Mouse (Mus musculus) kidney, embryonic 14.5 days (tissue): Measurements from ENCODE around the gene Cdx2. TPM values are rescaled to one million over a fixed set of nuclear protein-coding genes. Genes with fewer than 3 reads are reported as not detected.

Source experiments
- ATAC-seq: fragments of 200-750 bp; cut with Nextera tagmentation; 2 replicates; pipeline ENCODE4 v1.8.0; 2017; ENCODE audit warnings: moderate number of reproducible peaks, mild to moderate bottlenecking, moderate TSS enrichment, moderate library complexity; ENCODE audit not compliant: low FRiP score, low TSS enrichment
- H3K27ac ChIP-seq: fragments of 300-500 bp; sonication (generic); 2 replicates; pipeline ENCODE4 v1.5.1; 2014; ENCODE audit warnings: low read depth, mild to moderate bottlenecking, low read length, moderate library complexity, mixed read lengths
- H3K27me3 ChIP-seq: fragments of 300-500 bp; sonication (generic); 2 replicates; pipeline ENCODE4 v1.6.1; 2014; ENCODE audit warnings: mild to moderate bottlenecking, low read length; ENCODE audit not compliant: control insufficient read depth, insufficient read depth
- H3K36me3 ChIP-seq: fragments of 300-500 bp; sonication (generic); 2 replicates; pipeline ENCODE4 v1.6.1; 2014; ENCODE audit warnings: low read length, mixed read lengths; ENCODE audit not compliant: control insufficient read depth, insufficient read depth
- H3K4me1 ChIP-seq: fragments of 300-500 bp; sonication (generic); 2 replicates; pipeline ENCODE4 v1.6.1; 2014; ENCODE audit warnings: low read length, mixed read lengths; ENCODE audit not compliant: control insufficient read depth, insufficient read depth
- H3K4me2 ChIP-seq: fragments of 300-500 bp; sonication (generic); replicated peaks from 2 replicates; pipeline ENCODE4 v1.6.1; 2014; ENCODE audit warnings: low read depth, mild to moderate bottlenecking, low read length
- H3K4me3 ChIP-seq: fragments of 300-500 bp; sonication (generic); 2 replicates; pipeline ENCODE4 v1.5.1; 2014; ENCODE audit warnings: mild to moderate bottlenecking, low read length
- H3K9ac ChIP-seq: fragments of 300-500 bp; sonication (generic); 2 replicates; pipeline ENCODE4 v1.6.1; 2014; ENCODE audit warnings: low read depth, mild to moderate bottlenecking, low read length, moderate library complexity
- H3K9me3 ChIP-seq: fragments of 300-500 bp; sonication (generic); 2 replicates; pipeline ENCODE4 v1.6.1; 2016; ENCODE audit warnings: low read length; ENCODE audit not compliant: control insufficient read depth
- WGBS: fragments of 180-500 bp; shearing (Covaris S2); extraction: QIAGEN DNeasy Blood & Tissue Kit; methylation state at CpG from one replicate; pipeline ENCODE4 v1.1.7; 2014; 5-methylcytosine and 5-hydroxymethylcytosine counted together
- polyA plus RNA-seq: library from polyadenylated mRNA; unstranded; fragments of >200 nt; fragmentation: Nextera tagmentation; extraction: Ambion mirVana; gene quantifications from 2 replicates; pipeline ENCODE4 v1.2.1, GENCODE M21; 2014

Cdx2 gene
- polyA plus RNA-seq, 1 experiment from 2014 or later = not detected

DNA sequence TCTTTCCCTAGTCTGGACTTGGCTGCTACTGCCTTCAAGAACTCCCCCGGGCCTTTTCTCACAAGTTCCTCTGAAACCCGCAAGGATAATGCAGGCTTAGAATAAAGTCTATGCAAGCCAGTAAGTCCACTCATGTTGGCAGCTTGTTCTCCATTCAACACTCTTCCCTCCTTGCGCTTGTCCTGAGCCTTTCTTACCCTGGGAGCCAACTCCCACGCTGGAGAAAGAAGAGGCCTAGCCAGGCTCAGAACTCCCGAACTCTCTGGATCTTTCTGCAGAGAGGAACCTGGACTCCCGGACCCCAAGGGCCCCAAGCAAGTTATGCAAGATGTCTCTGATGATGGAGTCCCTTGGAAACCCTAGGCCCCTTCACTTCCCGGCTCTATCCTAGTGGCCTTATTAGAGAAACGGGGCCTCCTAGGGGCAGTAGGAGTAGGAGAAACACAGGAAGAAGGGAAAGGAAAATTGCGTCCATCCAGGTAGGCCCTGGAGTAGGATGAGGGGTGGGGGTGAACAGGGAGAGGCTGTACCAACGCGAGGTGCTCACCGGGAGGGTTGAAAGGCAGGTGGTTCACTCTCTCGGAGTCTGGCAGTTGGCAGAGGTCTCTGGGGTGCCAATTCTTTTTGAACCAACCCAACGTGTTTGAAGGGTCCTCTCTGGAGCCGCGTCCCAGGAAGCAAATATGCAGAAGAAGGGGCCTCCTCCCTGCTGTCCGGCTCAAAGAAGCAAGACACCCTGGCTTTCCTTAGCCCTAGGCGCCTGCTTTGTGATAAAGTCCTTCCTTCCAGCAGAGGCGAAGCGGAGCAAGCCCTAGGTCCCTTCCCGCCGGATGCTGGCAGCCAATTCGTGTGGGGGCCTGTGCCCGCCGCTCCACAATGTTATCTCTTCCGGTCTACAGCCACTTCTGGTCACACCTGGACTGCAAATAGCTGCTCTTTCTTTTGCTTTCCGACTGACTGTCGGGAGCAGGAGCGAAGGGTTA, 36.1 kb downstream of the Cdx2 start:
- H3K27ac ChIP-seq = no peak overlapping the region
- WGBS = under 1% methylated on average over 29 of the region's 29 CpGs
- H3K27me3 ChIP-seq = peaks cover 90% of the 10 kb centered on the region
- H3K9ac ChIP-seq = no peak overlapping the region
- H3K4me1 ChIP-seq = no peaks in the 10 kb centered on the region
- no peak overlapping the region for H3K4me2 ChIP-seq
- ATAC-seq = no peak
- no peak overlapping the region for H3K4me3 ChIP-seq
- no peaks in the 10 kb centered on the region for H3K9me3 ChIP-seq
- H3K36me3 ChIP-seq = no peaks in the 10 kb centered on the region

GRCm38 (mm10) chr5:147269926-147270672, 37.0 kb downstream of the Cdx2 start, which contains the start of gene Pdx1:
Pdx1 (plus strand) TSS chr5:147269959.
- Histone ChIP-seq H3K4me1 (no peaks in the 10 kb centered on the region), H3K36me3 (no peaks in the 10 kb centered on the region), H3K4me3 (no peak within 1 kb of the TSS), H3K9me3 (no peaks in the 10 kb centered on the region), H3K4me2 (no peak within 1 kb of the TSS), H3K27ac (no peak within 1 kb of the TSS), H3K27me3 (peaks cover 90% of the 10 kb centered on the region), H3K9ac (no peak within 1 kb of the TSS)
- WGBS = 1% methylated on average over 44 of the region's 44 CpGs
- ATAC-seq = peak; percentile 73

GRCm38 (mm10) chr5:147269371-147269770, 37.7 kb downstream of the Cdx2 start:
- H3K27ac ChIP-seq = no peak overlapping the region
- ATAC-seq = no peak
- H3K9ac ChIP-seq = no peak overlapping the region
- WGBS = 3% methylated on average over 6 of the region's 6 CpGs
- no peaks in the 10 kb centered on the region for H3K36me3 ChIP-seq
- no peaks in the 10 kb centered on the region for H3K9me3 ChIP-seq
- H3K4me1 ChIP-seq = no peaks in the 10 kb centered on the region
- H3K27me3 ChIP-seq = peaks cover 87% of the 10 kb centered on the region
- no peak overlapping the region for H3K4me3 ChIP-seq
- H3K4me2 ChIP-seq = no peak overlapping the region

- Histone ChIP-seq H3K4me3 (no peak overlapping the region), H3K27me3 (peaks cover 87% of the 10 kb centered on the region), H3K27ac (no peak overlapping the region), H3K4me1 (no peaks in the 10 kb centered on the region), H3K9me3 (no peaks in the 10 kb centered on the region), H3K9ac (no peak overlapping the region), H3K36me3 (no peaks in the 10 kb centered on the region), H3K4me2 (no peak overlapping the region)
- no peak for ATAC-seq
- under 1% methylated on average over 8 of the region's 8 CpGs for whole genome bisulfite sequencing
Measured at GRCm38 (mm10) chr5:147268728-147269127, 38.3 kb downstream of the Cdx2 start.

GRCm38 (mm10) chr5:147267434-147267833, 39.6 kb downstream of the Cdx2 start:
- no peaks in the 10 kb centered on the region for H3K9me3 ChIP-seq
- 3% methylated on average over 6 of the region's 6 CpGs for WGBS

GRCm38 (mm10) chr5:147263945-147264344, 43.1 kb downstream of the Cdx2 start:
- Histone ChIP-seq H3K36me3 (no peaks in the 10 kb centered on the region), H3K27ac (no peak overlapping the region), H3K9ac (no peak overlapping the region), H3K4me1 (no peaks in the 10 kb centered on the region), H3K4me3 (no peak overlapping the region), H3K4me2 (no peak overlapping the region), H3K27me3 (peaks cover 58% of the 10 kb centered on the region), H3K9me3 (no peaks in the 10 kb centered on the region)
- 32% methylated on average over 4 of the region's 4 CpGs for WGBS
- no peak for ATAC-seq

More at GRCm38 (mm10) chr5:147267434-147267833, 39.6 kb downstream of the Cdx2 start:
- no peak overlapping the region for H3K4me3 ChIP-seq
- no peak overlapping the region for H3K9ac ChIP-seq
- no peak for ATAC-seq
- H3K4me1 ChIP-seq = no peaks in the 10 kb centered on the region
- H3K4me2 ChIP-seq = no peak overlapping the region
- no peaks in the 10 kb centered on the region for H3K36me3 ChIP-seq
- H3K27me3 ChIP-seq = peaks cover 84% of the 10 kb centered on the region
- H3K27ac ChIP-seq = no peak overlapping the region

- ATAC-seq = no peak
- no peak overlapping the region for H3K4me3 ChIP-seq
- no peak overlapping the region for H3K9ac ChIP-seq
- no peak overlapping the region for H3K4me2 ChIP-seq
- H3K4me1 ChIP-seq = no peaks in the 10 kb centered on the region
- H3K9me3 ChIP-seq = no peaks in the 10 kb centered on the region
- H3K27me3 ChIP-seq = peaks cover 39% of the 10 kb centered on the region
- H3K27ac ChIP-seq = no peak overlapping the region
- no peaks in the 10 kb centered on the region for H3K36me3 ChIP-seq
- WGBS = 45% methylated on average over 11 of the region's 11 CpGs
Measured at GRCm38 (mm10) chr5:147261899-147262541, 45.0 kb downstream of the Cdx2 start.

DNA sequence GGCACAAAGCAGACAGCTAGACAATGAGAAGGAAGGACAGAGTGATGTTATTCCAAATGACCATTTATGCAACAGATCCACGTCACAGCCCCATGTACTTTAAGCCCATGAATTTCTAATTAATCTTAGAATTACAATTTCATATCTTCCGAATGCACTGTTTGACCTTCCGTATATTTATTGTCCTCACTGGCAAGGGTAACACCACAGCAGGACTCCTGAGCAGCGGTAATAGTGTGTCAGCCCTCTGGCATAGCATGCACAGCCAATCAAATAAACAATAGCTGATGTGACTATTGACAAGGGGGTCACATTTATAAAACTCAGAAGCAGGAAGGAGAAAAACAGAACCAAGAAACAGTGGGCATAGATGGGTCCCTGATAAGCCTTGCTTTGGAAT, 46.3 kb downstream of the Cdx2 start:
- no peak overlapping the region for H3K4me2 ChIP-seq
- H3K9ac ChIP-seq = no peak overlapping the region
- H3K27ac ChIP-seq = no peak overlapping the region
- peaks cover 27% of the 10 kb centered on the region for H3K27me3 ChIP-seq
- WGBS = 88% methylated on average over 4 of the region's 4 CpGs
- no peaks in the 10 kb centered on the region for H3K9me3 ChIP-seq
- no peaks in the 10 kb centered on the region for H3K36me3 ChIP-seq
- no peaks in the 10 kb centered on the region for H3K4me1 ChIP-seq
- H3K4me3 ChIP-seq = no peak overlapping the region
- no peak for ATAC-seq
